Mouse (Mus musculus) right cerebral cortex, postnatal 10 days (tissue): ENCODE data around the gene Myrf.

Experiments used
- DNase-seq, 2 experiments: peaks; one replicate each; pipeline ENCODE4 v3.0.0; 2021; ENCODE audit warnings: low spot score in 2 of 2

Gene Myrf

DNA sequence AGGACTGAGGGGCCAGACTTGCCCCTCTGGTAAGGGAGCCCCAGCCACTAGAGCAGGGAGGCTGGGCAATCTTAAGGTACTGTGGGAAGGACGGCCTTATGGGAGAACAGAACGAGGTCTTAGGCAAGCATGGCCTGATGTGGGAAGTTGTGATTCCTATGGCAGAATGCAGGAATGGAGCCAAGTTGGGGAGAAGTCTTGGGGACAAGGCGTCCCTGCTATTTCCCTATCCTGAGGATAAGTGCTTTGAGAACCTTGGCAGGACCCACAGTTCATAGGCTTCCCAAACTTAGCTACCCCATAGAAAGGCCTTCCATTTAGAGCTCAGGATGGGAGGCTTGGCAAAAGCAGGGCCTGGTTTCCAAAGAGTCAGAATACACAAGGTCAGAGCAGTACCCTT lies 31.7 kb downstream of the Myrf start:
- no peak for DNase-seq

DNA sequence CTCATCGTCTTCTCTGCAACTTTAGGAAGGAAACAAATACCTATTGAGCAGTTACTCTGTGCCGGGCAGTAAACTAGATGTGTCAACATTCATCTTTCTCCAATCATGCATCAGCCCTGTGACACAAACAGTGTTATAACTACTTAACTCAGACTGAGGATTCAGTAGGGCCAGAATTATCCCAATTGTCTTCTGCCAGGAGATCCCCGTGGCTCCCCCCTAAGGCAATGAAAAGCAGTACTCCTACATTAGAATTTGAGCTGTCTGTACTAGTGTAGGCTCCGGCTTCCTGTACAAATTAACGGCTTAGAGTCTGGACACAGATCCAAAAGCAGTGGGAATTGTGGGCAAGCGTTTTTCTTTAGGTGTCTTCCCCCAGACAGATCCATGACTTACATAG lies 35.5 kb downstream of the Myrf start:
- no peak for DNase-seq

GRCm38 (mm10) chr19:10204616-10205001 lies 35.9 kb downstream of the Myrf start:
- no peak for DNase-seq

- DNase-seq: peak; percentile 93
Measured at GRCm38 (mm10) chr19:10203848-10204615, 36.5 kb downstream of the Myrf start, which contains the start of the genes Tmem258 and Fen1. Tmem258 (plus strand) TSS chr19:10204014. Fen1 (minus strand) TSS chr19:10204169.

- DNase-seq: no peak
Measured at GRCm38 (mm10) chr19:10203146-10203847, 37.3 kb downstream of the Myrf start.

DNA sequence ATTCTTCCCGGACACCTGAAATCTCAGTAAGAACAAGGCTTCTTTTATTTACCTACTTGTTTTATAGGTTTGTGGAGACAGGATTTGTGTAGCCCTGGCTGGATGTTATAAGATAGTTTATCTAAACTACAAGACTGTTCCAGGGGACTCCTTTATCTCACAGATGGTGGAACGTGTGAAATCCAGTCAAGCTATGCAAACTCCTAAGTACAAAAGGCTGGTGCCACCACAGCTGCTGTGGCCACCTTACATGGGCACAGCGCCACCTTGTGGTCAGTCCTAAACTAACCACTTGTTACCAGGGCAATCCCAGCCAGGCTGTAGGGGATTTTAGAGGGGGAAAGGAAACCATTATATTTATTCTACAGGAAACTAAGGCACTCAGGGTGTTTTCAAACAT lies 41.8 kb downstream of the Myrf start:
- peak; percentile 84 to 89 for DNase-seq

- no peak for DNase-seq
Measured at GRCm38 (mm10) chr19:10198286-10198685, 42.3 kb downstream of the Myrf start.

DNA sequence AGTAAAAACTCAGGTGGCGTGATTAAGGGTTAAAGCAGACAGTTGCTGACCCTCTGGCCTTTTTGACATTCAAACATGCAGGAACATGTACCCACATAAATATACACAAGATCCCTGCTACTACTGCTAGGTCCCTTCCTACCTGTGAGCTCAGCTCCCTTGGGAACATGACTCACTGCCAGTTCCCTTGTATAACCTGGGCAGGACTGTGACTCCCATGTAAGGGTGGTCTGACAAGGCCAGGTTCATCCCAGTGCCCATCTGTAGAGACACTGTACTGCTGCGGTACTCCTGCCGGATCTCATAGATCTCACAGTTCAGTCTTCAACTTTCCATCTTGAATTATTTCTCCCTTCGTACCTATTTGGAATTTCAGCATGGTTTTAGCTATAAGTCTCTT lies 43.4 kb downstream of the Myrf start:
- no peak for DNase-seq

DNA sequence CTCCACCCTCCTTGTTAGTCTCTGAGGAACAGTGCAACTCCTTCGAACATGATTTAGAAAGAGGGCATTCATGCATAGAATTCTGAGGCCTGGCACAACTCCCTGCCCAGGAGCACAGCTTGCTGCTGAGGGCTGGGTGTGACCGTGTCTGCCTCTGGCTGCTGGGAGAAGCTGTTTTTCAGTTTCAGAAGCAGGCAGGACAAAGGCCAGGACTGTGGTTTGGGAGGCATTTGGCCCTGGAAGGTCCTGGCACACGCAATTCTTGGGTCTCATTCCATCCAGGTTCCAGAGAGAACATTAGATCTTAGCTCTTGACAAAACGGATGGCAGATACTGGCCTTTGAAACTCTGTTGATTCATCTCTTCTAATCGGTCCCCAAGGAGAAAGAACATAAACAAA lies 45.3 kb downstream of the Myrf start:
- no peak for DNase-seq

GRCm38 (mm10) chr19:10194337-10194736 lies 46.2 kb downstream of the Myrf start:
- DNase-seq: peak in 1 of 2 experiments; percentile 45

GRCm38 (mm10) chr19:10191326-10191725 lies 49.2 kb downstream of the Myrf start:
- DNase-seq: peak in 1 of 2 experiments; percentile 68

GRCm38 (mm10) chr19:10190796-10191195 lies 49.8 kb downstream of the Myrf start:
- DNase-seq: peak; percentile 84 to 88

DNA sequence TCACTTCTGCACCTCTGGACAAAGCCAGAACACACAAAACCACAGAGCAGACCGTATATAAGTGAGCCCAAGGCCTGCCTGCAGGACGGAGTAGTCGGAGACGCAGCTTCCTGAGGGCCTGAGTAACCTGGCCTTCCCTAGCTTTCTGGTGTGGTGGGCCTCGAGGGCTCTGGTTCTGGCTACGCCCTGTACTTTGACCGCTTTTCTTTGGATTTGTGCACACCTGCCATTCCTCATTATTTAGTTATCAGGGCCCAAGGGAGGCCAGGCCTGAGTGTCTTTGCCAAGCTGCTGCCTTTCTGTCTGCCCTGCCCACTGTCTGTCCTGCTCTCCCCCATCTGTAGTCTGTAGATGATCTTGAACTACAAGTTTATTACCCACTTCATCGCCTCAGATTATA lies 50.6 kb downstream of the Myrf start:
- DNase-seq: peak in 1 of 2 experiments; percentile 11

GRCm38 (mm10) chr19:10189022-10189421 lies 51.5 kb downstream of the Myrf start:
- no peak for DNase-seq

DNA sequence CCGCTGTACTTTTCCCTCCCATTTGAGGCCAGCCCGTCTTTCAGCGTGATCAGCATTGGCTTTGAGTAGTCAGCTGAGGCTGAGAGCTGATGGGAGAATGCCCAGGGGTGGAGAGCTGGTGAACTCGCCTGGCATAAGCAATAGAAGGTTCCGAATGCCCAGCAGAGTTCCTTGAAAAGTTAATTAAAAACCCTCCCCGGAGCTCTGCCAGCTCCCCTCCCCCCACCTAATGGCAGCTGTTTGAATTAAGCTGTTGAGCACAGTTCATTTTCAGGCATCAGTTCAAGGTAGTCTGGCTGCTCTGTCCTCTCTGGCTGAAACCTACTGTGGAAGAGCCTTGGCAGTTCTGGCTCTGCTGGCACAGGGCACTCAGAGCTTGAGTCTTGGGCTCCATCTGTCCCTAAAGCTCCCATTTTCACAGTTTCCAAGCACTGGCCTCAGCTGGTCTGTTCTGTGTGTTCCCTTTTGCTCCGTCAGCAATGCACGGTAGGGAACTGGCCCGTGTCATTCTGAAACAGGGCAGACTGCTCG lies 52.2 kb downstream of the Myrf start:
- peak; percentile 88 to 91 for DNase-seq

DNA sequence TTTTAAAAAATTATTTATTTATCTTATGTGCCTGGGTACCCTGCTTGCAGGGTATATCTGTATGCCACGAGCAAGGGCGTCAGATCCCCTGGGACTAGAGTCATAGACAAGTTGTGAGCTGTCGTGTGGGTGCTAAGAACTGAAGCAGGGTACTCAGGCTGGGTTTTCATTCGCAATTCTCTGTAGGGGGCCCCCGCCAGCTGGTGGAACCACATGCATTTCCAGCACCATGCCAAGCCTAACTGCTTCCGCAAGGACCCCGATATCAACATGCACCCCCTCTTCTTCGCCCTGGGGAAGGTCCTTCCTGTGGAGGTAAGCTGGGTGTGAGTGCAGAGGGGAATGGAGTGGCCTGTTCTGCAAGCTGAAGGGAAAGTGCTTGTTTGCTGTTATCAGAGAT lies 54.0 kb downstream of the Myrf start:
- DNase-seq: peak in 1 of 2 experiments; percentile 27

- DNase-seq: no peak
Measured at GRCm38 (mm10) chr19:10185876-10186275, 54.7 kb downstream of the Myrf start.

DNA sequence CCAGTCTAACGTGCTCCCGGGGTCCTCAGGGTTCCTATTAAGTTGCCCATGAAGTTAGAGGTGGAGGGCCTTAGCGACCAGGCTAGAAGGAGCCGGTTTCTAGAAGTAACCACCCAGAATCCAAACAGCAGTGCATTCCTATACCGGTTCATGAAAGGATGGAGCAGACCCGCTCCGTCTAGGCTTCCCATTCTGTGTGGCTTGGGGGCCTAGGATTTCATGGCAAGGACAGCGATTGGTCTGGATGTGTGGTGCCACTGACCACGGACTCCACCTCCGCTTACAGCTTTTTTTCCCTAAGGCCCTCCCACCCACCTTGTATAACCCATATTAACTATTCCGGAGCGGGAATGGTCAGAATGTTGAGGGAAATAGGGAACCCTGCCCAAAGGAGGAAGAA lies 56.5 kb downstream of the Myrf start:
- peak; percentile 78 to 85 for DNase-seq

DNA sequence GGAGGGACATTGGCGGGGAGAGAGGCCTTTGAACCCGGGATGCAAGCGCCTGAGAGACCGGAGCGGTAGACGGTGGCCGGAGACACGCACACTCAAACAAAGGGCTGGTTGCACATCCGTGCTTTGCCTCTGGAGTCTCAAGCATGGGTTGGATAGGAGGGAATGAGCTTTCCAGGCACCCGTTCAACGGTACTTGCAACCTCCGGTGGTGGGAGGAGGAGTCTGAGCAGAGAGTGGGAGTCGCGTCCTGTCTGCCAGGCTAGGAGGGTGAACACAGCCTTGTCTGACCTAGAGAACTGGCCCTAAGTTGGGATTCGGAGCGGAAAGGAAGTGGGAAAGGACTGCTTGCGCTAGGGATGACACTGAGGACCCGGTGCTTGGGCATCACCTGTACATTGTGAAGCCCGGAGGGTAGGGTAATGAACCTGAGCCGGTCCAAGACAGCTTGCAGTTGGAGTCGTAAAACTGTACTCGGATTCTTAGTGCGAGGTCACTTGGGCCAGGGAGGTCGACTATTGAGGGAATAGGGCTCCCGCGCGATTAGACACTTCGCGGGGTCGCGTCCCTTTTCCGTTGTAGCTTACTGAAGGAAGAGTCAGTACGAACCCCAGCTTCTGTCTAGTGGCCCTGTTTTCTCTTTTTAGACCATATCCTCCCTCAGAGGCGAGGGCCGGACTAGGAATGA lies 57.1 kb downstream of the Myrf start:
- peak; percentile 87 to 91 for DNase-seq

- peak; percentile 98 for DNase-seq
Measured at GRCm38 (mm10) chr19:10182670-10183298, 57.8 kb downstream of the Myrf start, which contains the start of gene Fads1. Fads1 (plus strand) TSS chr19:10182888.

DNA sequence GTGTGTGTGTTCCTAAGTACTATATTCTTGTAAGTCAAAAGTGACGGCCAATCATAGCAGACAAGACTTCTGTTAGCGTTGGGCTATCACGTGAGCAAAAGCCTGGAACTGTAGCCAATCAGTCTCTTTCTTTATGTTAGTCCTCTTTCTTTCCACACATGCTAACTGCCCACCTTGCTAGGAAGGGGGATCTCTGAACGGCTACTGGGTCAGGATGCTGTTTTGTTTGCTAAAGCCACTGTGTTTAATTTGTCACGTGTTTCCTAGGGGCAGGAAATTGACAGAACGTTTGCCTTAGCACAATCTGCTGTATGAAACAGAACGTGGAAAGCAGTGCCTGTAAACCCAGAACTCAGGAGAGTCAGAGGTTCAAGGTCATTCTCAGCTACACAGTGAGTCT lies 58.4 kb downstream of the Myrf start:
- DNase-seq: no peak

DNA sequence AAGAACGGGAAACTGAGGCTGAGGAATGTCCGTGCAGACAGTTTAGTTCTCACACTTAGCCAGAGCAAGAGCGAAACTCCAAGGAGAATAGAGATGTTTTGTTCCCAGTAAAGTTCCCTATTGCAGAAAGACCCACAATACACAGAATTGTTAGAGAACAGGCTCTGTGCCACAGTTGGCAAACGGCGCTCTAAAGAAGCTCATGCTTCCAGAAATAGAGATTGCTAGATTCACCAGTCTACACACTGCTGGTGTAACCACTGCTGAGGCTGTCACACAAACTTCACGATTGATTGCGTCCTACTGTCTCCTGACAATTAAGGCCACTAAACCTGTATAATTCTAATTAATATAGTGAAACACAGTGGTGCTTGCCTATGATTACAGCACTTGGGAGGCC lies 59.3 kb downstream of the Myrf start:
- peak; percentile 73 for DNase-seq
